Mouse (Mus musculus) liver, embryonic 15.5 days (tissue): ENCODE results near the gene Lemd2. TPM values are rescaled to one million over a fixed set of nuclear protein-coding genes. Genes with fewer than 3 reads are reported as not detected.

Experiments
- ATAC-seq: fragments of 200-750 bp; cut with Nextera tagmentation; 2 replicates; pipeline ENCODE4 v1.8.0; 2017; ENCODE audit warnings: moderate number of reproducible peaks, mild to moderate bottlenecking, moderate library complexity; ENCODE audit not compliant: insufficient read depth
- H3K27ac ChIP-seq: fragments of 300-500 bp; sonication (generic); replicated peaks from 2 replicates; pipeline ENCODE4 v1.5.1; 2015; ENCODE audit warnings: mild to moderate bottlenecking, inconsistent platforms
- H3K27me3 ChIP-seq: fragments of 300-500 bp; sonication (generic); 2 replicates; pipeline ENCODE4 v1.6.1; 2015; ENCODE audit warnings: mild to moderate bottlenecking, inconsistent platforms
- H3K36me3 ChIP-seq: fragments of 300-500 bp; sonication (generic); replicated peaks from 2 replicates; pipeline ENCODE4 v1.6.1; 2015; ENCODE audit warnings: moderate library complexity, mild to moderate bottlenecking, inconsistent platforms
- H3K4me1 ChIP-seq: fragments of 300-500 bp; sonication (generic); replicated peaks from 2 replicates; pipeline ENCODE4 v1.6.1; 2015; ENCODE audit warnings: inconsistent platforms
- H3K4me2 ChIP-seq: fragments of 300-500 bp; sonication (generic); 2 replicates; pipeline ENCODE4 v1.6.1; 2015; ENCODE audit warnings: moderate library complexity, mild to moderate bottlenecking, inconsistent platforms
- H3K4me3 ChIP-seq: fragments of 300-500 bp; sonication (generic); replicated peaks from 2 replicates; pipeline ENCODE4 v1.5.1; 2015; ENCODE audit warnings: mild to moderate bottlenecking, inconsistent platforms
- H3K9ac ChIP-seq: fragments of 300-500 bp; sonication (generic); 2 replicates; pipeline ENCODE4 v1.6.1; 2015; ENCODE audit warnings: moderate library complexity, mild to moderate bottlenecking, inconsistent platforms
- H3K9me3 ChIP-seq: fragments of 300-500 bp; sonication (generic); replicated peaks from 2 replicates; pipeline ENCODE4 v1.6.1; 2016; ENCODE audit warnings: inconsistent platforms
- WGBS: fragments of 180-500 bp; shearing (Covaris S2); methylation state at CpG from one replicate; pipeline ENCODE4 v1.1.7; 2015; ENCODE audit warnings: mixed read lengths; ENCODE audit not compliant: insufficient replicate concordance; 5-methylcytosine and 5-hydroxymethylcytosine counted together
- polyA plus RNA-seq: library from polyadenylated mRNA; unstranded; fragments of >200 nt; fragmentation: Nextera tagmentation; extraction: Ambion mirVana; gene quantifications from 2 replicates; pipeline ENCODE4 v1.2.1, GENCODE M21; 2015

The Lemd2 gene
- polyA plus RNA-seq, 1 experiment from 2014 or later: 4.4 TPM

DNA sequence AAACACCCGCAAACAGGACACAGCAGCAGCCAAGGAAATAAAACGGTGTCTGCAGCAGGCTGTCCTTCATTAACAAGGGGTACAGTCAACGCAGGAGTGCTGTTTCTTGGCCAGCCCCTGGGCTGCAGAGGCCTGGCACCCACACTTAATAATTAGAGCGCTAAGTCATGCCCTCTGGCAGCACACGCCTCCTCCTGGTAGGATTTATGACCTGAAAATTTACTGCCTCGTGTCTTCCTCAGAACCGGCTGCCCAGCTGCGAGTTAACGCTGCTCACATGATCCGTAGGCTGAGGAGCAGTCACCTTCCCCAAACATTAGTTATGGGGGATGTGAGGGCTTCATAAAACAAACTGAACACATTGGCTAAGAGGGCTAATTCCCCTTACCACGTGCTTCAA lies 3.5 kb downstream of the Lemd2 start:
- no peak overlapping the region for H3K9ac ChIP-seq
- H3K9me3 ChIP-seq: no peaks in the 10 kb centered on the region
- peaks cover 58% of the 10 kb centered on the region for H3K4me1 ChIP-seq
- H3K4me3 ChIP-seq: no peak overlapping the region
- peaks cover 63% of the 10 kb centered on the region for H3K36me3 ChIP-seq
- WGBS: 74% methylated on average over 11 of the region's 11 CpGs
- no peak overlapping the region for H3K4me2 ChIP-seq
- no peaks in the 10 kb centered on the region for H3K27me3 ChIP-seq
- no peak overlapping the region for H3K27ac ChIP-seq
- no peak for ATAC-seq

DNA sequence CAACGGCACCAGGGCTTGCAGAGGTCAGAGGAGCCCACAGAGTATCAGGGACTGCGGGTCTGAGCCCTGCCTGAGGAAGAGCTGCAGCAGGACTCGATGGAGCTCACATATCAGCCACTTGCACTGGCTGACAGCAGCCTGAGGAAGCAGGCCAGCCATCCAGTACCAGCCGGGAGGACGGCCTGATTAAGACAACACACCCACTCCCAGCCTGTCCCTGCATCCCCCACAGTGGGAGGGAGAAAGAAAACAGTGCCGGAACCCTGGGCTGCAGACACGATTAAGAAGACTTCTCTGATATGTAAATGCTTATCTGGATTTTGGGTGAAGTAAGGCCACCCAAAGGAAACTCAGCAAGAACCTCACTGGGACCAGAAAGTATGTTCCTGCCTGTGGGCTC lies 4.4 kb downstream of the Lemd2 start:
- ATAC-seq: no peak
- peaks cover 73% of the 10 kb centered on the region for H3K36me3 ChIP-seq
- no peak overlapping the region for H3K27ac ChIP-seq
- H3K4me2 ChIP-seq: no peak overlapping the region
- 64% methylated on average over 7 of the region's 7 CpGs for whole genome bisulfite sequencing
- peaks cover 65% of the 10 kb centered on the region for H3K4me1 ChIP-seq
- no peak overlapping the region for H3K4me3 ChIP-seq
- no peaks in the 10 kb centered on the region for H3K27me3 ChIP-seq
- H3K9ac ChIP-seq: no peak overlapping the region
- no peaks in the 10 kb centered on the region for H3K9me3 ChIP-seq

DNA sequence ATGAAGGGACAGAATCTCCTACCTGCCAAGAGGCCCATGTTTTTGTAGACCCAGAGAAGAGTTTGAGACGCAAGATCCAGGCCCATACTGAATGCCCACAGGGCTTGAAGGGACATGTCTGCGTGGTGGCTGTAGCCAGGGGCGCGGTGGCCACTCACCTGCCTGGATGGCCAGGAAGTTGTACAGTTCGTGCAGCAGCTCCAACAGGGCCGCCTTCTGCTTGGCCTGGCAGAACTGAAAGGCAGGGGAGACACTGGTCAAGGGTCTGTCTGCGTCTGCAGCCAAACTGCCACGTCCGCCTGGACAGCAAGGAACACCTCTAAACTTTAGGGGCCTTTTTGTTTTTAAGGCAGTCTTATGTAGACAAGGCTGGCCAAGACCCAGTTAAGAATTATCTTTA lies 5.1 kb downstream of the Lemd2 start:
- Histone ChIP-seq H3K36me3 (peaks cover 78% of the 10 kb centered on the region), H3K4me1 (peaks cover 67% of the 10 kb centered on the region), H3K27ac (no peak overlapping the region), H3K9ac (no peak overlapping the region), H3K9me3 (no peaks in the 10 kb centered on the region), H3K4me2 (no peak overlapping the region), H3K4me3 (no peak overlapping the region), H3K27me3 (no peaks in the 10 kb centered on the region)
- no peak for ATAC-seq
- 89% methylated on average over 9 of the region's 9 CpGs for WGBS

DNA sequence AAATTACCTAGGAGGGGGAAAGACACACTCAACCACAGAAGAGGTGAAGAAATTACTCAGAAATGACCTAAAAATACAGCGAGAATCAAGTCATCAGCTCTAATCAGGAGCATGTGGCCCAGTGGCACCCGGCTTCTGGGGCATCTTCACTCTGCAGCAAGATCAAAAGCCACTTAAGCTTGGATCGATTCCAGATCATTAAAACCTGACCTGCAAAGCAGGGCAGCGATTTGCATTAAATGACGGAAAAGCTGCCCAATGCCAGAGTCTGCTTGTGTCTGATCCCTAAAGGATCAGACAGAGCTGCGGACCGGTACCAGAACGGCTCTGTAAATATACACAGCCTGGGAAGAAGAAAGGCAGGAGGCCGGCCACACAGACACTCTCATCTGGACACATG lies 8.1 kb downstream of the Lemd2 start:
- no peak overlapping the region for H3K9ac ChIP-seq
- H3K27me3 ChIP-seq: no peaks in the 10 kb centered on the region
- H3K4me3 ChIP-seq: no peak overlapping the region
- H3K9me3 ChIP-seq: no peaks in the 10 kb centered on the region
- no peak for ATAC-seq
- H3K27ac ChIP-seq: no peak overlapping the region
- WGBS: 83% methylated on average over 9 of the region's 9 CpGs
- peaks cover 96% of the 10 kb centered on the region for H3K36me3 ChIP-seq
- H3K4me2 ChIP-seq: no peak overlapping the region
- peaks cover 52% of the 10 kb centered on the region for H3K4me1 ChIP-seq

DNA sequence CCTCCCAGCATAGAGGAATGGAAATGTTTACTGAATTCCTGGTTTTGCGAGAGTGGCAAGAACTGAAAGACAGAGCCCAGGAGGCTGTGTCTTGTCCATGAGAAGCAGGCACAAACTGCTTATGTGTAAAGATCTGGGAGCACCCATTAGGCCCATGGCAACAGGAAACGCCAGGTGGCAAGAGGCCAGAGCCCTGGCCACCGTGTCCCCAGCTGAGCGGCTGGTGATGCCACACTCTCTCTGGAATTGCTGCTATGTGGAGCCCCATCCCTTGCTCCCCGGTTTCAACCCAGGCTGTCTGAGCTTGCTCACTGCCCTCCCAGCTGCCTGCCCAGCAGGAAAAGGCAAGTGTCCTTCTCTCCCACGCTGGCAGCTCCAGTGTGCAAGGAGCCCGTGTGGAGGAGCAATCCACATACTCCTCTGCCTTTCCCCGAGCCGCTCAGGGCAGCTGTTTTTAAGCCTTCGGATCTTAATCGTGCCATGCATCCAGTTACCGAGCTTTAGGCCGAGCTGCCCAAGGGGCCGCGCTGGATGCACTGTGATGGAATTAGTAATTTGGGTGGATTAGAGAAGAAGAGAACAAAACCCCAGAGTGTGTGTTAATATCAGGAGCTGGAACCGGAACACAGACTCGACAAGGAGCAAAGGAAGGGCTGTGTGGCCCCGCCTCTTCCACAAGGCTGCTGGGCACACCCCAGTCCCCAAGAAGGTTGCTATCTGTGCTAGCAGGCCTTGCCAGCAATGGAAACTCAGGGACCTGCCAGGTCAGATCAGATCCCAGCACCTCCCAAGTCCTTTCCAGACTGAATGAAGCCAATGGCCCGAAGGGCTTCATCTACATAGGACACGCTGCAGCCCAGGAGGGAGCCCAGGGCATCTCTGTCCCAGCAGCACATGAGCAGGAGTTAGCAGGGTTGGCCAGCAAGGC lies 9.7 kb downstream of the Lemd2 start:
- 67% methylated on average over 20 of the region's 20 CpGs for WGBS
- H3K27me3 ChIP-seq: no peaks in the 10 kb centered on the region
- peaks cover 40% of the 10 kb centered on the region for H3K4me1 ChIP-seq
- H3K36me3 ChIP-seq: peaks cover 93% of the 10 kb centered on the region
- peak overlapping the region; percentile 66 for H3K27ac ChIP-seq
- no peak overlapping the region; the same call in 1 of the 2 replicates for H3K9ac ChIP-seq
- no peak overlapping the region for H3K4me3 ChIP-seq
- ATAC-seq: peak; percentile 89
- no peaks in the 10 kb centered on the region for H3K9me3 ChIP-seq
- peak overlapping the region; percentile 45 for H3K4me2 ChIP-seq

DNA sequence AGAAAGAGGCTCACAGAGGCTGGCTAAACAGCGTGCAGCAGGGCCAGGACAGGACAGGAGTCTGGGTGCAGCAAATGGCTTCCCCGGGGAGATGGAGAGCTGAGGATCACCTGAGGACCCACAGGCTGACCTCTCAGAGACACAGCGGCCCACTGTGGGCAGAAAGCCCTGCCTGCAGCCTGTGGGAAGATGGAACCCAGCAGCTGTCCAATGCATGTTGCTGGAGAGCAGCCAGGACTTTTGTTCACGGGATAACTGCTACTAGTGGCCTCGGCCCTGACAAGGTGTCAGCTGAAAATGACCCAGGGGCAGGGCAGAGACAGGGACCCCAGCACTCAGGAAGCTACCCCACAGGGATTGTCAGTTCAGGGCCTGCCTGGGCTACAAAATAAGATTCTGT lies 12.5 kb downstream of the Lemd2 start:
- peaks cover 35% of the 10 kb centered on the region for H3K4me1 ChIP-seq
- H3K36me3 ChIP-seq: peaks cover 69% of the 10 kb centered on the region
- H3K27ac ChIP-seq: no peak overlapping the region
- 80% methylated on average over 5 of the region's 5 CpGs for WGBS
- H3K4me3 ChIP-seq: no peak overlapping the region
- ATAC-seq: no peak
- H3K9ac ChIP-seq: no peak overlapping the region
- H3K4me2 ChIP-seq: no peak overlapping the region
- no peaks in the 10 kb centered on the region for H3K9me3 ChIP-seq
- peaks cover 11% of the 10 kb centered on the region for H3K27me3 ChIP-seq

DNA sequence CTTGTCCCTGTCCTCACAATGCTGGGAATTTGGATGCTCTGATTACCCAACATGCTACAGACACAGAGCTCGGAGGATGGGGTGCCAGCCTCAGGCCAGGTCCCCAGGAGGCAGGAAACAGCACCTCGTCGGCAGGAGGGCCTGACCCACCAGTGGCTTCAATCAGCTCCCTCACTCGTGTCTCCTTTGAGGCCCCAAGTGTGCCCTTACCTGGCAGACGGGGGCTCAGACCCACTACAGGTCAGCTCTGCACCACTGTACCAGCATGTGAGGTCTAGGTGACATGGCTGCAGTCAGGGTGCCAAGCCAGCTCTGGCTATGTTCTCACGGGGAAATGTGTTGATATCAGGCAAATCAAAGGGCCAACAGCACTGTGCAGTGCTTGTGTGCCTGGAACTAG lies 13.1 kb downstream of the Lemd2 start:
- WGBS: 70% methylated on average over 6 of the region's 6 CpGs
- H3K9ac ChIP-seq: no peak overlapping the region
- no peak overlapping the region for H3K4me3 ChIP-seq
- no peak overlapping the region for H3K27ac ChIP-seq
- ATAC-seq: no peak
- H3K27me3 ChIP-seq: peaks cover 12% of the 10 kb centered on the region
- H3K36me3 ChIP-seq: peaks cover 62% of the 10 kb centered on the region
- H3K9me3 ChIP-seq: no peaks in the 10 kb centered on the region
- H3K4me2 ChIP-seq: no peak overlapping the region
- H3K4me1 ChIP-seq: peaks cover 32% of the 10 kb centered on the region

DNA sequence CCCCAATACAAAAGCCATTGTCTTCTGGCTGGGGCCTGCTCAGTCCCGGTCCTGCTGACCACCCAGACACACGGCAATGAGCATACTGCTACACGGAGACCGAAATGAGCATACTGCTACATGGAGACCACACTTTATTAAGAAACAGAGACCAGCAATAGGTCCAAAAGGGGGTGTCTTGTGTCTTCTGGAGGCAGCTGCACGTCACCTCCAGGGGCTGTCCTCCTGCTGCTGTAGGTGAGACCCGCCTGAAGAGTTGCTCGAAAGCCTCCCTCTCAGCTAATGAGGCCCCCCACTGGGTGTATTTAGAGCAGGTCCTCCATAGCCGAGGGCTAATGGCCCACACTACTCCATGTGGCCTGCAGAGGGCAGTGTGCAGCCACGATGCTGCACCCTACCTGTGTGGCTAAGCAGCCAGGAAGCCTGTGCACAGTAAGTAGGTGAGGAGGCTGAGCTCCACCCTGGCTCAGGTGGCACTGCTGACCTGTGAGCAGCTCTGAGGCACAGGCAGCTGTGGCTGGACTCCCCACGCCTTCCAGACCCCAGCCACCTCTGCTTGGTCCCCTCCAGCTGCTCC lies 14.5 kb downstream of the Lemd2 start:
- Histone ChIP-seq H3K9ac (no peak overlapping the region), H3K9me3 (no peaks in the 10 kb centered on the region), H3K4me3 (no peak overlapping the region), H3K36me3 (peaks cover 48% of the 10 kb centered on the region), H3K27ac (no peak overlapping the region), H3K27me3 (peaks cover 12% of the 10 kb centered on the region), H3K4me2 (no peak overlapping the region), H3K4me1 (peaks cover 22% of the 10 kb centered on the region)
- peak; percentile 60; the same call in 1 of the 2 replicates for ATAC-seq
- WGBS: 38% methylated on average over 10 of the region's 10 CpGs

DNA sequence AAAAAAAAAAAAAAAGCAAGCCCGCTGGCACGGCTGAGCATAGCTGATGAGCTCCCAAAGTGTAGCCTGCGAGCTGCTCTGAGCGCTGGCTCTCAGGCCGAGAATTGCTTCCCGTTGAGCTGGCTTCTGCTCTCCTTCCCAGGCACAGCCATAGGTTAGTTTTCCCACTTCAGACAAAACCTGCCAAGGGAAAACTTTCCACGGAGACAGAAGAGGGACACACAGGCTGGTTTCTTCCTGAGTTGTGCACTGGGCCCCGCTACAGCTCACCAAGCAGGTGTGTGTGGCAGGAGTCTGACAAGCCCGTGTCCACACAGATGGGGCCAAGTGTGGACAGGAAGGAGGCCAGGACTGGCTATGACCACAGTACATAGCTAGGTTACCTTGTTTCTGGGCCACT lies 15.4 kb downstream of the Lemd2 start:
- WGBS: 77% methylated on average over 9 of the region's 9 CpGs
- H3K36me3 ChIP-seq: peaks cover 40% of the 10 kb centered on the region
- H3K4me1 ChIP-seq: peaks cover 21% of the 10 kb centered on the region
- peaks cover 12% of the 10 kb centered on the region for H3K27me3 ChIP-seq
- H3K9ac ChIP-seq: no peak overlapping the region
- no peak overlapping the region for H3K27ac ChIP-seq
- no peaks in the 10 kb centered on the region for H3K9me3 ChIP-seq
- H3K4me2 ChIP-seq: no peak overlapping the region
- no peak overlapping the region for H3K4me3 ChIP-seq
- no peak for ATAC-seq

DNA sequence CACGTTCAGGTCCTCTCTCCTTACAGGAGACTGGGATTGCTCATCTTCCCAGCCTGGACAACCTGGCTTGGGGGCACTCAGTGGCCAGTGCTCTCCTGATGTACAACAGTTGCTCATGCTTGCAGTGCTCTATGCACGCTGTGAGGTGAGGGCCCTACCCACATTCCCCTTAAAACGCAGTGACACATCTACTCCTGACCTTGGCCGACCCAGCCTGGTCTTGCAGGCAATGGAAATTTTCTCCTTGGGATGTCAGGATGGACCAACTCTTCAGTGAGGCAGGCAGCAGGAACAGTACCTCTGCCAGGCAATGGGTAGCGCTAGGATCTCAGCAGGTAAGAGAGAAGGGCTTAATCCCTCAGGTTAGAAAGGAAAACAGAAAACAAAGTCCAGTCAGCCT lies 17.2 kb downstream of the Lemd2 start:
- Histone ChIP-seq H3K9me3 (no peaks in the 10 kb centered on the region), H3K27me3 (peaks cover 12% of the 10 kb centered on the region), H3K4me2 (no peak overlapping the region), H3K27ac (no peak overlapping the region), H3K36me3 (peaks cover 22% of the 10 kb centered on the region), H3K4me1 (peaks cover 36% of the 10 kb centered on the region), H3K9ac (no peak overlapping the region), H3K4me3 (no peak overlapping the region)
- 57% methylated on average over 5 of the region's 5 CpGs for WGBS
- no peak for ATAC-seq

DNA sequence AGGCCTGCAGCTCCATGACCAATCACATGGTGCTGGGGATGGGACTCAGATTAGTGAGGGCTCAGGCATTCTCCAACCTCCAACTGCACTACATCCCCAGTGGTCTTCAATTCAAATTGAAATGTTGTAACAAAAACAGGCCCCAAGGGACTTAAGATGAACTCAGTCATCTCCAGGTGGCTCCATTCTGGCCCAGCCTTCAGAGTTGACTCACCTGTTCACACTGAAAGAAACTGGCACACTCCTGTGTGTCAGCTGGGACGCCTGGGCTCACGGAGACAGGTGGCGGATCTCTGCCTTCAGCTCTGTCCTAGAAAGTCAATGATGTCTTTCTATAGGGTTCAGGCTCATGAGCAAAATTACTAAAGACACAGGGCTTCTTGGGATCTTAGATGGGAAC lies 18.2 kb downstream of the Lemd2 start:
- Histone ChIP-seq H3K27ac (no peak overlapping the region), H3K4me2 (no peak overlapping the region), H3K9me3 (no peaks in the 10 kb centered on the region), H3K36me3 (peaks cover 12% of the 10 kb centered on the region), H3K4me1 (peaks cover 46% of the 10 kb centered on the region), H3K4me3 (no peak overlapping the region), H3K27me3 (peaks cover 12% of the 10 kb centered on the region), H3K9ac (no peak overlapping the region)
- 85% methylated on average over 3 of the region's 3 CpGs for WGBS
- ATAC-seq: no peak
